Mouse (Mus musculus): ENCODE data around the gene Nradd. TPM values are rescaled to one million over a fixed set of nuclear protein-coding genes. Genes with fewer than 3 reads are reported as not detected.

Nradd gene
- total RNA-seq (2021) (10 to 100 TPM; 12.0 to 14.5 TPM), polyA plus RNA-seq (2012; rRNA removed) (27.6 and 30.2 TPM in 2 replicates)
- long read RNA-seq, transcript Nradd-201 (5 exons, 1,223 nt) = major isoform, 7 of 19 reads
- long read RNA-seq, partial matches to known transcripts = 2 of 19 reads
- long read RNA-seq, other reads (novel, unspliced or antisense) = 10 of 19 reads

- peak; percentile 94 for DNase-seq
Observed at GRCm38 (mm10) chr9:110624361-110625166, at the start of gene Nradd. Gene Nradd, minus strand, starts transcription at chr9:110624452.

GRCm38 (mm10) chr9:110673107-110673752, 49.0 kb upstream of the Nradd start:
- DNase-seq = no peak

- DNase-seq = peak; percentile 59
Observed at GRCm38 (mm10) chr9:110672462-110673106, 48.3 kb upstream of the Nradd start.

GRCm38 (mm10) chr9:110669785-110670184, 45.5 kb upstream of the Nradd start:
- DNase-seq = no peak

- DNase-seq = no peak
Observed at GRCm38 (mm10) chr9:110668601-110669293, 44.5 kb upstream of the Nradd start.

- DNase-seq = no peak
Observed at GRCm38 (mm10) chr9:110667219-110667836, 43.1 kb upstream of the Nradd start.

GRCm38 (mm10) chr9:110666374-110666773, 42.1 kb upstream of the Nradd start:
- DNase-seq = no peak

GRCm38 (mm10) chr9:110665912-110666311, 41.7 kb upstream of the Nradd start:
- DNase-seq = no peak

- no peak for DNase-seq
Observed at GRCm38 (mm10) chr9:110662844-110663243, 38.6 kb upstream of the Nradd start.

- no peak for DNase-seq
Observed at GRCm38 (mm10) chr9:110660856-110661612, 36.8 kb upstream of the Nradd start.

GRCm38 (mm10) chr9:110660208-110660607, 36.0 kb upstream of the Nradd start:
- DNase-seq = no peak

- no peak for DNase-seq
Observed at GRCm38 (mm10) chr9:110659521-110659920, 35.3 kb upstream of the Nradd start.

- peak; percentile 69 for DNase-seq
Observed at GRCm38 (mm10) chr9:110657474-110658078, 33.3 kb upstream of the Nradd start.

- peak; percentile 96 for DNase-seq
Observed at GRCm38 (mm10) chr9:110656249-110657221, 32.3 kb upstream of the Nradd start, which contains the start of gene Ccdc12. Gene Ccdc12, plus strand, starts transcription at chr9:110656503.

GRCm38 (mm10) chr9:110655651-110656007, 31.4 kb upstream of the Nradd start:
- no peak for DNase-seq

GRCm38 (mm10) chr9:110654726-110655650, 30.7 kb upstream of the Nradd start:
- DNase-seq = no peak

GRCm38 (mm10) chr9:110653655-110654461, 29.6 kb upstream of the Nradd start, which contains the start of gene Nbeal2:
Gene Nbeal2, minus strand, starts transcription at chr9:110654161.
- peak; percentile 98 for DNase-seq

Data from adrenal gland, adult 2 months (tissue).